Mouse (Mus musculus) limb, embryonic 10.5 days (tissue): ENCODE data around the gene Ntm. TPM values are rescaled to one million over a fixed set of nuclear protein-coding genes. Genes with fewer than 3 reads are reported as not detected.

Experiments
- DNase-seq: peaks from one replicate; pipeline ENCODE4 v3.0.0-alpha.2; 2017; ENCODE audit warnings: low spot score
- H3K27ac ChIP-seq: fragments of 300-500 bp; sonication (generic); 2 replicates; pipeline ENCODE4 v1.5.1; 2016; ENCODE audit warnings: mild to moderate bottlenecking
- H3K27me3 ChIP-seq: fragments of 300-500 bp; sonication (generic); 2 replicates; pipeline ENCODE4 v1.6.1; 2016; ENCODE audit warnings: low read depth, mild to moderate bottlenecking; ENCODE audit not compliant: poor library complexity, severe bottlenecking
- H3K36me3 ChIP-seq: fragments of 300-500 bp; sonication (generic); 2 replicates; pipeline ENCODE4 v1.6.1; 2016; ENCODE audit warnings: mild to moderate bottlenecking, moderate library complexity
- H3K4me1 ChIP-seq: fragments of 300-500 bp; sonication (generic); 2 replicates; pipeline ENCODE4 v1.6.1; 2016
- H3K4me3 ChIP-seq: fragments of 300-500 bp; sonication (generic); 2 replicates; pipeline ENCODE4 v1.5.1; 2016; ENCODE audit warnings: mild to moderate bottlenecking, moderate library complexity
- H3K9me3 ChIP-seq: fragments of 300-500 bp; sonication (generic); replicated peaks from 2 replicates; pipeline ENCODE4 v1.6.1; 2016; ENCODE audit warnings: mild to moderate bottlenecking
- WGBS: fragments of 180-500 bp; shearing (Covaris S2); methylation state at CpG from one replicate; pipeline ENCODE4 v1.1.7; 2016; 5-methylcytosine and 5-hydroxymethylcytosine counted together
- polyA plus RNA-seq: library from polyadenylated mRNA; unstranded; fragments of >200 nt; fragmentation: Nextera tagmentation; extraction: Ambion mirVana; gene quantifications from 2 replicates; pipeline ENCODE4 v1.2.1, GENCODE M21; 2016

Gene Ntm
- polyA plus RNA-seq, 1 experiment from 2014 or later, result 12.7 TPM

GRCm38 (mm10) chr9:29434611-29435010 lies 528.3 kb downstream of the Ntm start:
- WGBS, result 49% methylated on average over 6 of the region's 6 CpGs
- H3K27ac ChIP-seq, result no peak overlapping the region

GRCm38 (mm10) chr9:29433910-29434309 lies 529.0 kb downstream of the Ntm start:
- Histone ChIP-seq H3K36me3 (no peaks in the 10 kb centered on the region), H3K27ac (no peak overlapping the region), H3K27me3 (peaks cover 72% of the 10 kb centered on the region), H3K4me3 (no peak overlapping the region), H3K9me3 (no peaks in the 10 kb centered on the region), H3K4me1 (peaks cover 24% of the 10 kb centered on the region)
- DNase-seq, result peak; percentile 35
- WGBS, result 1% methylated on average over 4 of the region's 4 CpGs

More at GRCm38 (mm10) chr9:29434611-29435010, 528.3 kb downstream of the Ntm start:
- Histone ChIP-seq H3K4me3 (no peak overlapping the region), H3K4me1 (peaks cover 22% of the 10 kb centered on the region), H3K9me3 (no peaks in the 10 kb centered on the region), H3K27me3 (peaks cover 70% of the 10 kb centered on the region), H3K36me3 (no peaks in the 10 kb centered on the region)
- DNase-seq, result no peak

DNA sequence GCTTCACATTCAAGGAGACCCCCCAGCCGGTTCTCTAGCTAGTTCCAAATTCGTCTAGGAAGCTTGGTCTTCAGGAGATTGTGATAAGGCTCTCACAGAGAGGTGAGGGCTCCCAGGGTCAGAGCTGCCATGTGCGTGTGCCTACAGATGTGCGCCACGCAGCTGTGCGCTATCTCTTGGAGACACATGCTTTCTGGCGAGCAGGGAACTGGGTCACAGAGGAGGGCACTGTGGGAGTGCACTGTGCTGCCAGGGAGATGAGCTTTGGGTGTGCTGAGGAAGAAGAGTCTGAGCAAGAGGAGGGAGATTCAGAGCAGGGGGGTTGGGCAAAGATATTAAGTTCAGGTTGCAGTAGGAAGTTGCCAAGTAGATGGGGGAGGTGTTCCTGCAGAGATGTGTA lies 529.8 kb downstream of the Ntm start:
- H3K4me1 ChIP-seq, result peaks cover 32% of the 10 kb centered on the region
- H3K27me3 ChIP-seq, result peaks cover 69% of the 10 kb centered on the region
- no peak overlapping the region for H3K27ac ChIP-seq
- DNase-seq, result no peak
- H3K36me3 ChIP-seq, result no peaks in the 10 kb centered on the region
- no peaks in the 10 kb centered on the region for H3K9me3 ChIP-seq
- H3K4me3 ChIP-seq, result no peak overlapping the region
- WGBS, result 43% methylated on average over 7 of the region's 7 CpGs

- no peak for DNase-seq
- Histone ChIP-seq H3K9me3 (no peaks in the 10 kb centered on the region), H3K27me3 (peaks cover 59% of the 10 kb centered on the region), H3K4me1 (peaks cover 37% of the 10 kb centered on the region), H3K36me3 (no peaks in the 10 kb centered on the region), H3K27ac (no peak overlapping the region), H3K4me3 (no peak overlapping the region)
- 88% methylated on average over 9 of the region's 9 CpGs for WGBS
These were observed 531.4 kb downstream of the Ntm start for GRCm38 (mm10) chr9:29431590-29431989.

DNA sequence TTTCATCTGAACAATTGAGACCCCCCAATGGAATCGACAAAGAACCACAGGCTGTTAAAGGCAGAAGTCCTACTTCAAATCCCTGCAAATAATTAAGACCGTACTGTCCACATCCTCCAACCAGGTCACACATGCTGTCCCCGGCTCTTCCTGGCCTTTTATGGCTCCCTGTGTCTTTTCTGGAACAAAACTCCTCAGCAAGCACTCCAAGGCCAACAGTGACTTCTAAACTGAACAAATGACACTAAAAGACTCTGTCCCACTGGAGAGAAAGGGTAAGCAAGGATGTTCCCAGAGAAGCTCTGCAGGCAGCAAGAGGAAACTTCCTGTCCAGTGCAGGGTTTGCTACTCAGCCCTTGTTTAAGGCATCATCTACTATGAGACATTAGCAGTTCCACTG lies 532.8 kb downstream of the Ntm start:
- H3K27me3 ChIP-seq, result peaks cover 47% of the 10 kb centered on the region
- 75% methylated on average over 3 of the region's 3 CpGs for WGBS
- no peak for DNase-seq
- H3K9me3 ChIP-seq, result no peaks in the 10 kb centered on the region
- peaks cover 37% of the 10 kb centered on the region for H3K4me1 ChIP-seq
- no peak overlapping the region for H3K27ac ChIP-seq
- H3K4me3 ChIP-seq, result no peak overlapping the region
- H3K36me3 ChIP-seq, result no peaks in the 10 kb centered on the region

GRCm38 (mm10) chr9:29428322-29428721 lies 534.6 kb downstream of the Ntm start:
- peaks cover 21% of the 10 kb centered on the region for H3K4me1 ChIP-seq
- H3K27ac ChIP-seq, result peak overlapping the region; percentile 58
- H3K9me3 ChIP-seq, result no peaks in the 10 kb centered on the region
- no peaks in the 10 kb centered on the region for H3K36me3 ChIP-seq
- WGBS, result 16% methylated on average over 7 of the region's 7 CpGs
- H3K4me3 ChIP-seq, result no peak overlapping the region
- H3K27me3 ChIP-seq, result peaks cover 40% of the 10 kb centered on the region
- peak; percentile 83 for DNase-seq

DNA sequence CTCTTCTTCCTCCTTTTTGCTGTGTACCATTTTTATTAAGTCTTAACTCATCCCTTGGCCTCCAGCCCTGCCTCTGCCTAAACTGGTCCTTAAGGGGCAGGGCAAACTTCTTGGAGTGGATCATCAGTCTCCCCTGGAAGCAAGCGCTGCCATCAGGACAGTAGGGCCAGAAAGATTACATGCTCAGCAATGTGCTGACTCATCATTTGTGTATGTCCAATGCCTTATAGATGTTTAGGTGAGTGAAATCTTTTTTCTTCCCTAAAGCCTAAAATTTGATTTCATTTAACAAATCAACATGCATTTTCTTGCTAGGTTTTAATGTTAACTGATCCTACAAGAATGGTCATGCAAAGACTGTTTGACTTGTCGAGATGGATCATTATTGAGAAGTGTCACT lies 536.7 kb downstream of the Ntm start:
- Histone ChIP-seq H3K27ac (no peak overlapping the region), H3K9me3 (no peaks in the 10 kb centered on the region), H3K4me3 (no peak overlapping the region), H3K27me3 (peaks cover 32% of the 10 kb centered on the region; the same call in 1 of the 2 replicates), H3K36me3 (no peaks in the 10 kb centered on the region), H3K4me1 (peaks cover 16% of the 10 kb centered on the region)
- 94% methylated on average over 2 of the region's 2 CpGs for WGBS
- DNase-seq, result no peak

DNA sequence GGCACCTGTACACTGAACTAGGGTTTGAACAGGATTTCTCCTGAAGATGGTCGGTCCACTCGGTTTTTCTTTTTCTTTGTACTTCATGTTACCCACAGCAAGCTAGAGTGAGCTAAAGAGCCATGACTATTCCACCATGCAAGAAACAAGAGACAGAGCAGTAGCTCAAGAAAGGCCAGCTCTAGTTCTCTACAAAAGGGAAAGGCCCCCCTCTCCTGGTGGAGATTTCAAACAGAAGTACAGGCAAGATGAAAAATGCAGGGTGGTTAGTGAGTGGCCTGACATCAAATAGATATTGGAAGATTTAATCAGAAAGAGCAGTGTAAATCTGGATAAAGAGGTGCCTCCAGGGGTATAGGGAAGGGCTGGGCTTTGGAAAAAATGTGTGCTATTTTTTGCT lies 547.4 kb downstream of the Ntm start:
- DNase-seq, result no peak
- H3K9me3 ChIP-seq, result no peaks in the 10 kb centered on the region
- H3K4me1 ChIP-seq, result peaks cover 23% of the 10 kb centered on the region
- no peaks in the 10 kb centered on the region for H3K36me3 ChIP-seq
- 87% methylated on average over 2 of the region's 2 CpGs for WGBS
- H3K4me3 ChIP-seq, result no peak overlapping the region
- H3K27me3 ChIP-seq, result peaks cover 69% of the 10 kb centered on the region
- no peak overlapping the region for H3K27ac ChIP-seq

GRCm38 (mm10) chr9:29413126-29413525 lies 549.8 kb downstream of the Ntm start:
- Histone ChIP-seq H3K27ac (no peak overlapping the region), H3K4me1 (peaks cover 24% of the 10 kb centered on the region), H3K4me3 (no peak overlapping the region), H3K36me3 (no peaks in the 10 kb centered on the region), H3K9me3 (no peaks in the 10 kb centered on the region), H3K27me3 (peaks cover 82% of the 10 kb centered on the region)
- no peak for DNase-seq
- 72% methylated on average over 4 of the region's 4 CpGs for WGBS

- peak overlapping the region; percentile 83 for H3K27ac ChIP-seq
- peaks cover 75% of the 10 kb centered on the region for H3K27me3 ChIP-seq
- H3K4me3 ChIP-seq, result peak overlapping the region; percentile 65
- under 1% methylated on average over 61 of the region's 61 CpGs for WGBS
- H3K36me3 ChIP-seq, result no peaks in the 10 kb centered on the region
- H3K9me3 ChIP-seq, result no peaks in the 10 kb centered on the region
- peaks cover 24% of the 10 kb centered on the region for H3K4me1 ChIP-seq
- DNase-seq, result peak; percentile 79
These were observed 550.7 kb downstream of the Ntm start for GRCm38 (mm10) chr9:29412181-29412771.

DNA sequence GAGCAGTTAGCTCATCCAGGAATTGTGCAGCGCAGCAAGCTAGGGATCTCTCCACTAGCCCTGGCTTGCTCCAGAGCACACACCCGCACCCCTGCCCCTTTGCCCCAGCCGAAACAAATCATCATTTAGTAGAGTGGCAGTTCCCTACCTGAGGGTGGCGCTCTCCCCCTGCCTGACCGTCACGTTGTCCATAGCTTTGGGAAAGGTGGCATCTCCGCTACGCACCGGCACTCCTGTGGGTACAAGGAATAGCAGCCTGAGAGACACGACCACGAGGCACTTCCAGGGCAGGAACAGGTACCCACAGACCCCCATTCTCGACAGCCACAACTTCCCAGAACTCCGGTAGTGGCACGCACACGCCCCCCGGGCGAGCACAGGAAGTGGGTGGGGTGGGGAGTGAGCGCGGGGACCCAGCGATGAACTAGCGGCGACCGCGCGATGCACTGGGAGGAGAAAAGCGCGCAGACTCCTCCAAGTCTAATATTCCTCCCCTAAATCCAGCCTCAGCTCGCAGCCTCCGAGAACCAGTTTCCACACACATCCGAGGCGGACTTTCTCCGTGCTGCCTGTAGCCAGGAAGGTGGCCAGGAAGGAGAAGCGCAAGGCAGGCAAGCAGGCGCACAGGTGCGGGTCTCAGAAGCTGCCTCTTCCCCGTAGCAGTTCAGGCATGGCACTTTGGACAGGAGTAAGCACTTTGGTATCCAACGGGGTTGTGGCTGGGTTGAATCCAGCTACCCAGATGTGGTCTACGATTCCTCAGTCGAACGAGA lies 551.3 kb downstream of the Ntm start:
- Histone ChIP-seq H3K27ac (peak overlapping the region; percentile 83), H3K4me3 (peak overlapping the region; percentile 65), H3K4me1 (peaks cover 24% of the 10 kb centered on the region), H3K36me3 (no peaks in the 10 kb centered on the region), H3K9me3 (no peaks in the 10 kb centered on the region), H3K27me3 (peaks cover 76% of the 10 kb centered on the region)
- DNase-seq, result peak; percentile 77
- under 1% methylated on average over 40 of the region's 40 CpGs for WGBS

DNA sequence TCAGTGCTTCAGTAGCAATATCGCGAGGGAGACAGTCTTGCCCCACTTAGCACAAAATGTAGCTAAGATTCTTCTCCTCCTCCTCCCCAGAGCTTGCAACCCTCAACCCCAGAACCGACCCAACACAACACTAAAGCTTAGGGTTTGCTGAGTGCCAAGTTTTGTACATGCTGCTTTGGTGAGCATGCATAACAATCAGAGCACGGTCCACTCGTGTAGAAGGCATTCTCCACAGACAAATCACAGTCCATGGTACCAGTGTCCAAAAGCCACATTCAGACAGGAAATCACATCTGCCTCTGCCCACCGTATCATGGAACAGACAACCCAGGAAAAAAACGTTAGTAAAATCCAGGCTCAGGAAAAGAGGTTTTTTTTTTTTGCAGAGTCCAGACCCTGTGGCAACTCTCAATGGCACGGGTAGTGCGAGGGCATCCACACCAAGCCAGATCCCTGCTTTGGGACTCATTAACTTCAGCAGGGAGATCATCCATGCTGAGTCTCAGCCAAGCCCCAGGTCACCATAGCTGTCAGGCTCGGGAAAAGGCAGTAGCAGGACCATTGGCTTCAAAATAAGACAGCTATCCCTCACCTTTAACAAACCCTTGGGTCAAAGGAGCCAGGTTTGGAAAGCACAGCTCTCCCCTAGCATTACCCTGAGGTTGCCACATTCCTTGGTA lies 552.1 kb downstream of the Ntm start:
- Histone ChIP-seq H3K27me3 (peaks cover 76% of the 10 kb centered on the region), H3K4me3 (peak overlapping the region; percentile 65), H3K9me3 (no peaks in the 10 kb centered on the region), H3K36me3 (no peaks in the 10 kb centered on the region), H3K27ac (peak overlapping the region; percentile 83; the same call in 1 of the 2 replicates), H3K4me1 (peaks cover 24% of the 10 kb centered on the region)
- no peak for DNase-seq
- WGBS, result 60% methylated on average over 10 of the region's 10 CpGs

DNA sequence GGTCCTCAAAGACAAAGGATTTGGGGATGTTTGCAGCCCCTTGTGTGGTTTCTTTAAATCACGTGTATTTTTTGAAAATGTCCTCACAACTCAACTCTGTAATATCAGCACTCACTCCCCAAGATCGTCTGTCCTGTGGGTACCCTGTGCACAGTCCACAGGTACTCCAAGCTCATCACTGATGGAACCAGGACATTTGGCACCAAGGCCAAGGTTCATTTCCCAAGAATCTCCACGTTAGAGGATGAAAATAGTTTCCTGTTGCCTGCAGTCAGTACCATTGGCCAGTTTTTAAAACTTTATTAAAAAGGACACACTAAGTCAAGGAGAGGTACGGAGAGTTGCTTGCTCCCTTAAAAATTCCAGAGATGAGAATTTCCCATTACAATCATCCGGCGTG lies 552.7 kb downstream of the Ntm start:
- 83% methylated on average over 6 of the region's 6 CpGs for WGBS
- H3K4me3 ChIP-seq, result 0 out of 2 replicates have a peak overlapping the region, but pooled peaks have one; percentile 65
- peaks cover 74% of the 10 kb centered on the region for H3K27me3 ChIP-seq

More for the DNA sequence above, 552.7 kb downstream of the Ntm start:
- H3K27ac ChIP-seq, result no peak overlapping the region
- no peaks in the 10 kb centered on the region for H3K9me3 ChIP-seq
- H3K4me1 ChIP-seq, result peaks cover 24% of the 10 kb centered on the region
- DNase-seq, result no peak
- H3K36me3 ChIP-seq, result no peaks in the 10 kb centered on the region
